Mouse (Mus musculus): ENCODE measurements at regions not wholly inside any gene's neighbourhood (a gene's known extent, or its start where the extent isn't known, plus 50 kb on each side); places are given as distances from the start of the nearest gene placed in this dataset.

- TF ChIP-seq CTCF (IDR thresholded peaks at IDR 0.05; ENCODE audit: borderline replicate concordance, control insufficient read depth, extremely low read depth, insufficient read depth, low read length, poor library complexity) = no peak
- TF ChIP-seq POLR2A (IDR thresholded peaks at IDR 0.05; ENCODE audit: control insufficient read depth, extremely low read depth, insufficient read depth, low read length, poor library complexity) = no peak
These were observed 212.3 kb downstream of the Snx10 start for GRCm38 (mm10) chr6:51736051-51736450.

All from thymus, adult 2 months (tissue).